Mouse (Mus musculus): ENCODE results near the gene Gnl2.

DNA sequence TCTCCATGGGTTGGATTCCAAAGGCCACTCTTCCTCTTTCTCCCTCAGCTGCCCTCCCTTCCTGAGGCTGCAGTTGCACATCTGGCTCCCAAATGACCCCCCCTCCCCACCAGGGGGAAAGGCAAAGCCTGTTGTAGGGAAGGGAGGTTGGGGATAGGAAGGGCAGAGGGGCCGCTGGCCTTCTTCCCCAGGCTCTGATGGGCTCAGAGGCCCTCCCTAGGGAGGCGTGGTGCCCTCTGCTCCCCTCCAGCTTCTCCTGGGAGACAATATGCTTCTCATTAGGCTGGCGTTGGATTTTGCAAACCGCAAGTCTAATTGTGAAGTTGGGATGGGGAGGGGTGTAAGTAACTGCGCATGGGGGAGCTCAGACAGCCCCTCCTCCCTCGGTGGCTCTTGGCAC is 47.7 kb upstream of the Gnl2 start:
- TF ChIP-seq CTCF (IDR thresholded peaks at IDR 0.05; ENCODE audit: low read depth) (no peak), EP300 (IDR thresholded peaks at IDR 0.05; ENCODE audit: low read depth) (no peak)
